Mouse (Mus musculus) c-Kit-positive CD71-positive TER-119-positive erythroid progenitor cells, embryonic 14.5 days (primary cell): ENCODE measurements around the gene Mast4.

ENCODE experiments used
- DNase-seq: peaks from one replicate; pipeline ENCODE4 v3.0.0-alpha.2; 2013; ENCODE audit warnings: low spot score

Mast4 gene

DNA sequence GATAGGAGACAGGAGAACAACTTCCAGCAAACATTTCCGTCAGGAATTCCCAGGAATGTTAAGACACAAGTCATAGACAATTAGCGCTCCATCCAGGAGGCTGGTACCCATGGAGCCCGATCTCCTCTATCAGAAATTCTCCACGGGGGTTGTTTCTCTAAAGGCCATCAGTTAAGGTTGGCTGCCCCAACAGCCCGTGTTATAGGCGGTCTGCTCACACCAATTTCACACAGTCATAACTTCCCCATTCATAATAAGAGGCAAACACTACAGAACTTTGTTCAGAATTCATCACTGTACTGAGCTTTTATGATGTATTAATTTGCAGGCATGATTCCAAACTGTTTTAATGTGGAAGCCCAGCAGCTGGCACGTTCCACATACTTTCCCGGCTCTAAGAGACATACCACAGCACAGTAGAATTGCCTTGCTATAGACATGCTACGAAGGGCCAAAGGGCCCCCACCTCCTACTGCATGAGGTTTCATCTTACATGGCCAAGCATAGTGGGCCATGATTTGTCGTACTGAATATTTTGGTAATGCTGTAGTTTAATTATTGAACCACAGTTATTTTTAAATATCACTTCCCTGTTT, 19.1 kb downstream of the Mast4 start:
- DNase-seq = no peak

DNA sequence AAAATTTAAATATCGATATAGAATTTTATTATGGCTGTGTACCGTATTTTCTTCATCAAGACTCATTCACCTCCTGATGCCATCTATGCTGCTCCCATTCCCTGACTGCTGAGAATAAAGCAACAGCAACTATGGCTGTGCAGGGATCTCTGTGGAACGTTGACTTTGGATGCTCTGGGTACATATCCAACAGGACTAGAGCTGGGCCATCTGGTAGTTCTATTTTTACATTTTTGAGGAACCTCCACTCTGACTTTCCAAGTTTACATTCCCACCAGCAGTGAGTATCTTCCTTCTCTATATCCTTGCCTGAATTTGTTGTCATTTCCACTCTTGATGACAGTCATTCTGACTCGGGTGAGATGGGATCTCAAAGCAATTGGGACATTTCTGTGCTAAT, 26.0 kb downstream of the Mast4 start:
- DNase-seq = no peak

DNA sequence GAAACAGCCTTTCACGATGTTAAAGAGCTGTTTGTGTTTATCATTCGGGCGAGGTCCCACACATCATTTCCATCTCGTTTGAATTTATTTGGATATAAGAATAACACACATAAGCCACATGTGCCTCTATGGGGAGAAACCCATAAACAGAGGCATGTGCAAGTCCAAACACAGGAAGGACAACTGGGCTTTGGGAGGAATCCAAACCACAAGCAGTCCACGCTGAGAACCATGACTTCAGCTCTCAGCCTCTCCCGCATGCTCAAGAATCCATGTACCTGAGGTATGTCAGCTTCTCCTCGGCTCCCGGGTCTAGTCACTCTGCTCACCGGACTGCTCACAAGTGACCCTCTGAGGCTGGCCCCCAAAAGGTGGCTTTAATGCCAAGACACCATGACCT, 30.5 kb downstream of the Mast4 start:
- no peak for DNase-seq

DNA sequence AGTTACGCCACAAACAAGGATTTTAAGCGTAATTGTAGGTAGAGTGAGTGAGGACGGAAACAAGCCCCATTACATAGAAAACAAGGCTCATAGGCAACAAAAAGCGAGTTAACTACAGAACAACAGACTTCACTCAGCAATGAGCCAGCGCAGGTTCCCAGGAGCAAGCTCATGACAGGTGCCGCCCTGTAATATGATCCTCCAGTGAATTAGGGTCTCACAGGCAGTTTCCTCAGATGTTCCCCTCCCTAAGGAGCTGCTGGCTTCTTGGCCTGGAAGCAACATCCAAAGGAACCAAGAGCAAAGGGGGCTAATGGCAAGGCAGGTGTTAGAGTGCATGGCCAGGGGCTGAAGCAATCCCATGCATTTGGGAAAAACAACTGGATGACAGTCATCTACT, 31.8 kb downstream of the Mast4 start:
- DNase-seq = no peak

DNA sequence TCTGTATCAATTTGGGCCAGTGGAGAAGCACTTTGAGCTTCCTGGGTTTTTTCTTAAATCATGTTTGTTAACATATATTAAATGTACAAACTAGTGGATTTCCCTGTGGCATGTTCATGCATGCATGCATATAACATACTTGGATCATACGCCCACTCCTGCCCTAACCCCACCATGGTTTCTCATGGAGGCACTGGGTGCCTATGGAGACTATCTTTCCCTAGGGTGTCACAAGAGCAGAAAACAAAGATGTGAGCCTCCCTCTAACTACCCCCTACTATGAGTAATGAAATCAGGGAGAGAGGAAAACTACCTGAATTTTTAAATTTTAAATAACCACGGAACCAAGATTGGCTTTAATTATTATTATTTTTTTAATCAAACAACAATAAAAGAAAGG, 32.2 kb downstream of the Mast4 start:
- DNase-seq = no peak

DNA sequence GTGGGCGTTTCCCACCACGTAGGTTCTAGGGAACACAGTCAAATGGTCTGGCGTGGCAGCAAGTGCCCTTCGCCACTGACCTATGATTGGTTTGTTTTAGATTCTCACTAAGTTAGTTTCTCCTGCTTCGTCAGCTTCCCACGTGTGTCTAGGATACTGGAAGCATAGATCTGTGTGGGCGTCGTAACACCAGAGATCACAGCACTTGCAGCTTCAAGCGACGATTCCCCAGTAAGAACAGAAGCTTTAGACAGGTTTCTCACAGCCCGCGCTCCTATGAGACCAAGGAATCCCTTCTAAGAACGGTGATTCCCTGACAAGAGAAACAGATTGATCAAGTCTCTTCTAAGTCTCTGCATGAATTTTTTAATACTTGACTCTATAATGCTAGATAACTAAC, 39.9 kb downstream of the Mast4 start:
- DNase-seq = no peak

DNA sequence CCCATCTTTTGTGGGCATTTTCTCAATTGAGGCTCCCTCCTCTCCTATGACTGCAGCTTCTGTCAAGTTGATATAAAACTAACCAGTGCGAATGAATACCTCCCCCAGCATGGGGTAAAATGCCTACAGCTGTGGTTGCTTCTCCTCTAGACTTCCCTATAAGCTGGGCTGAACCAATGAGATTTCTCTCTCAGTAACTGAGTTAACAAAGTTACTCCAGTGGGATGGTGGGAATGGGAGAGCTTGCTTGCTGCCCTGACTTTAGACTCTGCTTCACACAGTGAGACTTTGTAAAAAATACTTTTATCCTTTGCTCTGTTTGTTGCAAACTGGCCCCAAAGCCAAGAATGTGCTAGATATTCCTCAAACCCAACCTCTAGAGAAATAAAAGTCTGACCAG, 41.2 kb downstream of the Mast4 start:
- DNase-seq = no peak

DNA sequence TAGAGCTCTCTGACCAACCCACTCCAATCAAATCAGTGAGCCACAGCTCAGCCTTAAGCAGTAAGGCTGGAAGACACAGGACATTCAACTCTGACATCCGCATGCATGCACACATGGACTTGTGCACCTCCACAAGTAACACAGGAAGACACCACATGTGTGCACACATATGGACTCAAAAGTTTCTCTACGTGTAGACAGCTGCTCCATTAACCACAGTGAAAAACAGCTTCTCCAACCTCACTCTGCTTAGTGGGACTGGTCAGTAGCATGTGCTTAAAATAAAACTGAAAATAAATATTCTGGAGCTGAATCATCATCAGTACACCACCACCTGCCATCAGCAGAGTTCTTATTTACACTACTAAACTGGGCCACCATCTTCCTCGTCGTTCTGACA, 43.2 kb downstream of the Mast4 start:
- no peak for DNase-seq

DNA sequence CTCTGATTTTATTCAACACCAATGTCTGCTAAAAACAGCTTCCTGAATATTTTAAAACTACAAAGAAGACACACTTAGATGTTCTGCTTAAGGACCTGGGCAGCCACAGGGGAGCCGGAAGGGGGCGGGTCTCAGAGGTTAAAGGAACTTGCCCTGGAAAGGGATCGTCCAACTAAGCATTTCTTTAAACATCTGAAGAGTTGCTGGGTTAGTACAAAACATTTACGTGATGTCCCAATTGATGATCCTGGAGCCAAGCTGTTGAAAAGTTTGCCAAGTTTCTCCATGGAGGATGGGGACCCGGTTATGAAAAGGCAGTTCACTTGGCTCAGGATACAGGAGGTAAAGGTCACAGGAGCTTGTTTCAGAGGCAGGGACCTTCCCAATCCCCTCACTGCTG, 48.5 kb downstream of the Mast4 start:
- DNase-seq = no peak

DNA sequence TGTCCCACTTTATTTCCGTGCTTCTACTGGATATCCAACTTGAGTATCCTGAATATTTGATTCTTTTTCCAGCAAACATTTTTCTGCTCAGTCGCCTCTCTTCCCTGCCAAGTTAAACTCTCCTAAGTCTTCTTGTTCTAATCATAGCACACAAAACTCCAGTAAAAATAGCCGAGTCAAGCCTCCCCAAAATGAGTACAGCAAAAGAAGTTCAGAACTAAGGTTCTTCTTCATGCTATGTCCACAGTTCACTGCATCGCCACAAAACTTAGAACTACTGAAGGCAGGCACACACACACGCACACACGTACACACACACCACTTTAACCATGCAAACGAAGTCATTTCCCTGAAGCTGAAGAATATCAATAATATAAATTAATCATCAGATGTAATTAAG, 49.3 kb downstream of the Mast4 start:
- no peak for DNase-seq

DNA sequence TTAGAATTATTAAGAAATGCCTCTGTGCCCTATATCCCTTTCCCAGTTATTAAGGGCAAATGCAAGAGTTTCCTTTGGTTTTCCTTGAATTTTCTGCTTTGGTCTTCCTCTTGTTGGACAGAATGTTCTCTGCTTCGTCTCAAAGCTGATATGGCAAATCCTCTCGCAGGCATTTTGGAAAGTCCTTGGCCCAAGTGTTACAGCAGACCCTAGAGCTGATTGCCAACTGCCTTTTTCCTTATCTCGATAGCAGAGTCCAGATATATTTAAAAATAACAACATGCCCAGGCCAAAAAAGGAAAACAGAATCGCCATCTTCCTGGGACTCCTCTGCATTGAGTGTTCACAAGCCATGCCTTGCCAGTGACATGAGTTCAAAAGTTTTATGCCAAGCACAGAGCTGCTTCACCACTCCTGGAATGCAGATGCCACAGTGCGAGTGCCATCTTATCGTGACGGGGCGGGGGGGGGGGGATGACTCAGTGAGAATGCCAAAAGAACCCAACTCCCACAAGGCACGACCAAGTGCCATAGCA, 63.4 kb downstream of the Mast4 start:
- no peak for DNase-seq

DNA sequence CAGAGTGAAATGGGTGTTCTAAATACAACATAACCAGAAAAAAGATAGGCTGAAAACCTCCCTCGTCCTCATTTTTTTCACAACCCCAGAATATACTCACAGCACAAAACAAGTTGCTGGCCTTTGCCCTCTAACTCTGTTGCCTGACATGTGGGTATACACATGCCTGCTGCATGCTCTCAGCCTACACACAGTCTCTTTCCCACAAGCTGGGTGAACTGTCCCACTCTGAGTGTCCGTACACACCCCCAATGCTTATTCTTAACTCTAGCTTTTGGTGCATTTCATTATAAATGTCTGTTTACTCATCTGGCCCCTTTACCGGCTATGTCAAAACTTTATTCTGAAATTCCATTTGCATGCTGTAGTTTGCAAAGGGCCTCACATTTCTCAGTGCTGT, 71.6 kb downstream of the Mast4 start:
- no peak for DNase-seq

DNA sequence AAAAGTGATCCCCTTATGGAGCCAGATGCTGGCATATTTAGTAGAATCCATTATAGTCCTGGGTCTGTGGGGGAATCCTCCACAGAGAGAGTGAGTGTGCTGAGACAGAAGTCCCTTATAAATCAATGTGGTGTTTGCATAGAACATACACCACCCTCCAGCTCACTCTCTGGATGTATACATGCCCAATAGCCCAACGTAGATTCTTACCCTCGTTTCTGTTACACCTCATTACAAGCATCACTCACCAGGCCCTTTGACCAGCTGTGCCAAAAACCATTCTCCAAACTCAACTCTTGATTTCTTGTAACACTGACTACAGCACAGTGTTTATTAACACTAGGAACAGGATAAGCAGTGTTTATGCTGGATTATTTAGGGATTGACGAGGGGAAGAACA, 72.2 kb downstream of the Mast4 start:
- no peak for DNase-seq

DNA sequence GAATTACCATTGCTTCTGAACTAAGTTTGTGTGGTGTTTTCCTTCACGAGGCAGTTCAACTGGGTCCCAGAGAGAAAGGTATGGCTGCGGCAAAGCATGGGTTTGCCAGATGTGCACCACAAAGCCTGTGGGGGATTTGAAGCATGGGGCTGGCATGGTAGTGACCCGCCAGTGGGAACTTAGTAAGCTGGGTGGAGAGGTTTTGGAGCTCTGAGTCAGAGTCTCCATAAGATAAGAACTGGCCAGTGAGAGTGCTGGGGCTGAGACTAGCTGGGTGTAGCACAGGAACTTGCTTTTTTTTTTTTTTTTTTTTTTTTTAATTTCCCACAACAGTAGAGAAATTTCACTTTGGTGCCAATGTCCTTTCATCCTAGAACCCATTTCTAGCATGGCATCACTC, 73.9 kb downstream of the Mast4 start:
- DNase-seq = no peak

DNA sequence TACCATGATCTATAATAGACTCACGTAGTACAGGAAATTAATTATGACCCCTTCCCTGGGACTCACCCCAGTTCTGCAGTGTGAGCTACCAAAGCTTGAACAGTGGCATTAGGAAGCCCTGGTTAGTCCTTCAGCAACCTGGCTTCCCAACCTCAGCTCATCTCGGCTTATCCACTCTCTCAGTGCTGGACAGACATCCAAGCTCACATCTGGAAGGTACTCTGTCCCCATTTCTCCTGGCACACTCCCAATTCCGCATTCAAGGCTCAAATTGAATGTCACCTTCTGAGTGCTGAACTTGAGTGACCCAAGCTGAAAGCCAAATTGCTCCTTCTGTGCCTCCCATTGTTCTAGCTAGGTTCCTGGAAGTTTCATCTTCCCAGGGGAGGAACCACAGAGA, 76.2 kb downstream of the Mast4 start:
- DNase-seq = no peak

DNA sequence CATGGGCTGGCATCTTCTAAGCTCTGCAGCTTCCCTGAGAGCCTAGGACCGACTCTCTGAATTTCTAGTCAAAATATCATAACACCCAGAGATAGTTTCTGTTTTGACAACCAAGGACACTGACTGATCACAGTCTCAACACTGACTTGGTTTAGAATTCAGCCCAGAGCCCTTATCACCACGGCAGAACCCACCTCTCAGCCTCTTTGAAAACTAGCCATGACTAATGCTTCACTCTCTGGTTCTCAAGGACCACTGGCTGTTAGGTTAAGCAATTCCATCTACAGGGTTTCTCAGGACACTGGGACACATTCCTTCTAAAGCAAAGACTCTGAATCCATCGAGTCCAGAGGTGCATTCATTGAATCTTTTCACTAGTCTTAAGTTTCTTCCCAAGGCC, 79.4 kb downstream of the Mast4 start:
- no peak for DNase-seq

DNA sequence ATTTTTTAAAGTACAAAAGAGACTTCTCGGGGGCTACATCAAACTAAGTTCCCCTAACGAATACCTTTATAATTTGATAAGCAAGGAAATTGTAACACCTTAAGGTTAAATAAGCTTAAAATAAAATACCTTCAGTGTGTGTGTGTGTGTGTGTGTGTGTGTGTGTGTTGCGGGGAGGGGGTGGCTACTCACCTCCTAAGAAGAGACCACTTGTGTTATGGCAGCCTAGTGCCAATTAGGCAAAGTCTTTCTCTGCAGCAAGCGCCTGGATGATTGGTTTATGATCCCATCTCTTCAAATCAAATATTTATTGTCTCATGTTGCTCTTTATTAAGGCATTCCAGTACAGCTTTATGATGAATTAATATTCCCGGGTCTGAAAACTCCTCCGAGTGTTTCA, 81.2 kb downstream of the Mast4 start:
- no peak for DNase-seq

DNA sequence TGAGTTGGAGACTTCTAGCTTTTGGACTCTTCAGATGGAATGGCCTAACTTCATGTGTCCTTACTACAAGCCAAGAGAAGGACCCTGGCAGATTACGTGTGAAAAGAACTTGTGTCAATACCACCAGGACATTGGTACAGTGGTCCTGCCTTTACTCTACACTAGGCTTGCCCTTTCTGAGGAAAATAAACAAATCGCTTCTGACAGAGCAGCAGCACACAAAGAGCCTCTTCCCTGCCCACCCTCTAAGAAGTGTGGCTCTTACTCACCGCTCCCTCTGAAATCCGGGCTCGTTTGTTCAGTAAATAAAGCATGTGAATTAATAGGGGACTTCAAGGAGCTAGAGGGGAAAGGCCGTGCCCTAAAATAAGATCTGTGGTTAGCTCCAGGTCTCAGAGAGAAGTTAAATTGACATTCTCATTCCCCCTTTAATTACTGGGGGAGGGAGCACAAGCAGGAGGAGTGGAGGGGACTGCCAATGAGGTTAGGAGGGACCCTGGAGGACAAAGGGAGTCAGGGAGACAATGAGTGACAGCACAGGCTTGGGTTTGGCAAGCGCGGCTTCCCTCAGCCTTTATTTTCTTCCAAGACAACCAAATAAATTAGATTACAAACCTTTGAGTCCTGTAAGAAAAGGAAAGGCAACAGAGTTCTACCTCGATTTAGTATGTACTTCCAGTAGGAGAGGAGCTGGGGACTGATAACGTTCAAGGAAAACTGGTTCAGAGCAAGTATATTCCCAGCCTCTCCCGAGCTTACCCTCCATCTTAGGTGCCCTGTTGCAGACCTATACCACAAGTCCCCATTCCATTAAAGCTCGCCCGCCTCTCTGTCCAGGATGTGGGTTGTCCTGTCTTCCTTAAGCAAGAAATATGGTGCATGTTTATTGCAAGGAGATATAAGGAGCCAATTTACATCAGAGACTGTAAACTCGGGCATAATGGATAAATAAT, 85.9 kb downstream of the Mast4 start:
- no peak for DNase-seq

DNA sequence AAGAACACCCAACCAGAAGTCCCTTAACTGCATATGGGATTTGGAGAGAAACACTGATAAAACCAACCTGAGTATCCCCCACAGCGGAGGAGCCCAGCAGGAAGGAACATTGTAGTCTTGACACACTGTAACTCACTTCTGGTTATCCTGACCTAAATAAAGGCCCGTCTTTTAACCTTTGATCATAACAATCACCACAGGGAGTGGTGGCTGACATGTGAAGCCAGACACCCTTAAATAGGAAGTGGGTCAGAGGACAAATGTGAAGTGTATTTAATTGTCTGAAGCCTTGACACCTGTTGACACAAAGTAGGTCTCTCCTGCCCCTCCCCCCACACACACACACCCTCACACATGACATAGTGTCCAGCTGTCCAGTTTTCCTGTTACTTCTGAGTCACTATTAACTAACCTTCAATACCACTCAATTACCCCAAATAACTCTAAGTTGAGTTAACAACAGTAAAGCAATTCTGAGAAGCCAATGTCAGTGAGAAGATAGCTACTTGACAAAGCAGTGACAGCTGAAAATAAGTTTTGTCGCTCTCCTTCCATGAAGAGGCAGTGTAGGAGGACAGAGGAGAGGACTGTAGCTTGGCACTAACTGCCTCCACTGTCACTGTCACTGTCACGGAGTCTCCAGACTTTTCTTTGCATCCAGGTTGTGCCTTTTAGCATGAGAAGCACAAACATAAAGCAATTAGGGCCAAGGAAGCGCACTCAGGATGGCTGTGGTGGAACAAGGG, 87.2 kb downstream of the Mast4 start:
- DNase-seq = no peak

DNA sequence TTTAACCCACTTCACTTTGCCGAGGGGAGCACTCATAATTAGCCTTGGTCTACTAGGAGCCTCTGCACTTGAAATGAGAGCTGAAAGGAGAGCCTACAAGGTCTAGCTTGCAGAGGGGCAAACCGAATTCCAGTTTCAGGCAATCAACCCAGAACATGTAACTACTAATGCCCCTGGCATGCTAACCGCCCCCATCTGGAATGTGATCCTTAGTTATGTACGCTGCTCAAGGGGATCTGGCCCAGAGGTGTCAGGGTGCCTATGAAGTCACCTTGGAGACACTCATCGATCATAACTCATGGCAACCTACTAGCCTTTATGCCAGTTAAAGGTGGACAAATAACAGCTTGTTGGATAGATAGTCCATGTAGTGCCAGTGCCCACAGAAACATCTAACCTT, 88.9 kb downstream of the Mast4 start:
- DNase-seq = no peak

DNA sequence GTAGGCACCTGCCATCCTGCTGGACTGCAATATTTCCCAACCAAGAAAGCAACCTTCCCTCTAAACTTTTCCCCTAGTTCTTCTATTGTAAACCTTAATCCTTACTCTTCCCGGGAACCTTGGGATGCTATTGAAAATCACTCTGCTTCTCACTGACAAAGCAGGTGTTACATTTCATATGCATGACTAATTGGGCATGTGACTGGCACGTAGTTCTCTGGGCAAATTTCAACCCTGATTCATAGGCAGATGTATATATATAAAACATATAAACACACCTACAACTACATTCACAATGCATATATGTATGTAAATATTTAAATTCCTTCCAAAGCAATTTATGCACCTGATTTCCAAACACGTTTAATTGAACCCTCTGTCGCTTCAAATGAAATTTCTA, 90.2 kb downstream of the Mast4 start:
- no peak for DNase-seq

DNA sequence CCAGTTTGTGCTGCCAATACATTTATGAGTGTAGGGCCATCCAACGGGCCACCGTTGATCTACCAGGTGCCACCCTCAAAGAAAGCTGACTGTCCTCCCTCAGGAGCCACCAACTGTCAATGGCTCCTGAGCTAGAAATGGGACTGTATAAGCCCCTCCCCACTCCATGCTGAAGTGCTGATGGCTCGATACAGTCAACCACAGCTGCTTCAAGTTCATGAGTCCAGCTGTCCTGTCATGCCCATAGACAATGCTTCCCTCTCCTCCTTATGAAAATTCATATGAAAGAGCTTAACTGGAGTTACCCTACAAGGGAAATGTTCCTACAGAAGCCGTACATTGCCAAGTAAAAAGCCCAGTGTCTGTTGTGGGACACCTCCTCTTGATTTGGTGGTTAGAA, 93.2 kb downstream of the Mast4 start:
- no peak for DNase-seq

DNA sequence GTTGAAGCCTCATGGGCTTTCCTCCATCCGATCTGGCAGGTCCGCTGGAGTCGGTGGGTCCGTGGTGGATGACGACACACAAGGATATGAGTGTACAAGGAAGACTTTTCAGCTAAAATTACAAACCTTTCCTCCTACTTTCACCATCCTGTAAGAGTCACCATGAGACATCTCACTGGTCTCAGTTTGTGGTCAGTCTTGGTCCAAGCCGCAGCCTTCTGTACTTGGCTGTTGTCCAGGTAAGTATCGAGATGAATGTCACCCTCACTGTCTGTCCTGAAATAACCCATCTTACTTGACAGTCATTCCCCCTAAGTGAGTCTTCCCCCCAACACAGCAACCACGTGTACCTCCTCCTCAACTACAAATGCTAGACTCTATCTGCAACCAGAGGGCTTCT, 94.6 kb downstream of the Mast4 start:
- no peak for DNase-seq
